ENCODE assay signal across 14 mouse cellular contexts in the genomic region with DNA sequence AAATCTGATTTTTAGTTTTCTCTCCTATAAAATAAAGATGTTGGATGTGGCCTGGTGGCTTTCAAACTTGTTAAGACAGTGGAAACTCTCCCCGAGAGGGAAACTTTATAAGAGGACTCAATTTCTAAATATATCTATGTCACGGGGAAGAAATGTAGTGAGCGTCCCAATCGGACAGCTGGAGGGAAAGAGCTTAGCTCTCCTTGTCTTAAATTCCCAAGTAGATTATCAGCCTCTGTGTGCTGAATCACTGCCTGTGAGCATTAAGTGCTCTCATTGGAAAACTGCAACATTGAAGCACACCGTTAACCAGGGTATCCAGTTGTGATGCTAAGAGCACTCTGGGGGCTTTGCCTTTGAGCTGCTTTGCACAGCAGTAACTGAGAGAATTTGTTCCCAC. TPM values are rescaled to one million over a fixed set of nuclear protein-coding genes. Genes with fewer than 3 reads are reported as not detected.
DNase-seq lines count a peak whose midpoint lies in the region; ATAC-seq lines count a peak whose summit lies in the region.
"Had no signal": no experiment of that assay in that cellular context is flagged by ENCODE, and none has a peak within 500 bp of the region (broad histone marks: within the 10 kb centered on the region; RNA-seq: fewer than 3 reads in every experiment).

No protein-coding gene starts in this region.

- DNase-seq in forebrain, embryonic 10.5 days (ENCODE audit: extremely low spot score, low spot score), result no peak
- peak; percentile 18 for DNase-seq in brain, adult 2 months (ENCODE audit: low read depth, low spot score)
- no peak for DNase-seq in kidney, postnatal 14 days
- no peak for DNase-seq in cerebellum, postnatal 25 days
- DNase-seq: layer of hippocampus, adult 9-11 months; lung, postnatal 14 days; right cerebral cortex, adult 18-20 months had no signal

- peaks cover 32% of the 10 kb centered on the region for H3K4me1 ChIP-seq in forebrain, embryonic 15.5 days
- H3K4me1 ChIP-seq in forebrain, embryonic 10.5 days, result peaks cover 48% of the 10 kb centered on the region
- H3K4me1 ChIP-seq in hindbrain, embryonic 13.5 days (replicated peaks), result peaks cover 52% of the 10 kb centered on the region
- H3K4me1 ChIP-seq in hindbrain, embryonic 12.5 days, result peaks cover 34% of the 10 kb centered on the region
- peaks cover 36% of the 10 kb centered on the region for H3K4me1 ChIP-seq in limb, embryonic 15.5 days

- 45% methylated on average over 5 of the region's 5 CpGs for WGBS in forebrain, embryonic 15.5 days
- 67% methylated on average over 5 of the region's 5 CpGs for WGBS in forebrain, embryonic 10.5 days
- WGBS in hindbrain, embryonic 13.5 days, result 82% methylated on average over 5 of the region's 5 CpGs
- 86% methylated on average over 5 of the region's 5 CpGs for WGBS in hindbrain, embryonic 12.5 days
- 35% methylated on average over 5 of the region's 5 CpGs for WGBS in limb, embryonic 15.5 days

- H3K9ac ChIP-seq in forebrain, embryonic 15.5 days (replicated peaks), result no peak overlapping the region
- H3K9ac ChIP-seq in hindbrain, embryonic 13.5 days, result no peak overlapping the region
- no peak overlapping the region for H3K9ac ChIP-seq in hindbrain, embryonic 12.5 days
- H3K9ac ChIP-seq in limb, embryonic 15.5 days, result no peak overlapping the region
- H3K9ac ChIP-seq: liver, embryonic 14.5 days; midbrain, embryonic 12.5 days had no signal

- no peak overlapping the region for H3K4me2 ChIP-seq in forebrain, embryonic 15.5 days (replicated peaks)
- H3K4me2 ChIP-seq in hindbrain, embryonic 13.5 days, result no peak overlapping the region
- H3K4me2 ChIP-seq in hindbrain, embryonic 12.5 days (replicated peaks), result no peak overlapping the region
- no peak overlapping the region for H3K4me2 ChIP-seq in limb, embryonic 15.5 days
- H3K4me2 ChIP-seq: midbrain, embryonic 12.5 days had no signal

- H3K27me3 ChIP-seq in forebrain, embryonic 15.5 days, result no peaks in the 10 kb centered on the region
- H3K27me3 ChIP-seq in forebrain, embryonic 10.5 days (ENCODE audit: poor library complexity, severe bottlenecking), result peaks cover 59% of the 10 kb centered on the region
- no peaks in the 10 kb centered on the region for H3K27me3 ChIP-seq in hindbrain, embryonic 13.5 days
- no peaks in the 10 kb centered on the region for H3K27me3 ChIP-seq in hindbrain, embryonic 12.5 days
- no peaks in the 10 kb centered on the region for H3K27me3 ChIP-seq in limb, embryonic 15.5 days
- H3K27me3 ChIP-seq: midbrain, embryonic 12.5 days had no signal

- H3K36me3 ChIP-seq in forebrain, embryonic 15.5 days, result no peaks in the 10 kb centered on the region
- no peaks in the 10 kb centered on the region for H3K36me3 ChIP-seq in forebrain, embryonic 10.5 days (replicated peaks)
- no peaks in the 10 kb centered on the region for H3K36me3 ChIP-seq in hindbrain, embryonic 13.5 days
- no peaks in the 10 kb centered on the region for H3K36me3 ChIP-seq in hindbrain, embryonic 12.5 days
- H3K36me3 ChIP-seq in limb, embryonic 15.5 days, result no peaks in the 10 kb centered on the region
- H3K36me3 ChIP-seq: midbrain, embryonic 12.5 days had no signal

- H3K27ac ChIP-seq in forebrain, embryonic 15.5 days (replicated peaks), result peak overlapping the region; percentile 46; the same call in 1 of the 2 replicates
- no peak overlapping the region for H3K27ac ChIP-seq in forebrain, embryonic 10.5 days
- H3K27ac ChIP-seq in hindbrain, embryonic 13.5 days, result 0 out of 2 replicates have a peak overlapping the region, but pooled peaks have one; percentile 44
- no peak overlapping the region for H3K27ac ChIP-seq in hindbrain, embryonic 12.5 days
- H3K27ac ChIP-seq in limb, embryonic 15.5 days, result peak overlapping the region; percentile 73
- H3K27ac ChIP-seq: kidney, postnatal 0 days; liver, embryonic 14.5 days; midbrain, embryonic 12.5 days had no signal

- no peaks in the 10 kb centered on the region for H3K9me3 ChIP-seq in forebrain, embryonic 15.5 days
- H3K9me3 ChIP-seq in forebrain, embryonic 10.5 days, result no peaks in the 10 kb centered on the region
- no peaks in the 10 kb centered on the region for H3K9me3 ChIP-seq in hindbrain, embryonic 13.5 days
- 0 out of 2 replicates have a peak, but pooled peaks cover 4% of the 10 kb centered on the region for H3K9me3 ChIP-seq in hindbrain, embryonic 12.5 days (replicated peaks)
- no peaks in the 10 kb centered on the region for H3K9me3 ChIP-seq in limb, embryonic 15.5 days
- H3K9me3 ChIP-seq: midbrain, embryonic 12.5 days had no signal

- H3K4me3 ChIP-seq in forebrain, embryonic 15.5 days, result no peak overlapping the region
- H3K4me3 ChIP-seq in forebrain, embryonic 10.5 days, result no peak overlapping the region
- H3K4me3 ChIP-seq in hindbrain, embryonic 13.5 days, result no peak overlapping the region
- H3K4me3 ChIP-seq in hindbrain, embryonic 12.5 days, result no peak overlapping the region
- no peak overlapping the region for H3K4me3 ChIP-seq in limb, embryonic 15.5 days
- H3K4me3 ChIP-seq: midbrain, embryonic 12.5 days had no signal

- no peak for ATAC-seq in forebrain, embryonic 15.5 days (replicated peaks)
- ATAC-seq in hindbrain, embryonic 13.5 days (ENCODE audit: low FRiP score), result no peak
- no peak for ATAC-seq in hindbrain, embryonic 12.5 days (ENCODE audit: low FRiP score)
- ATAC-seq in limb, embryonic 15.5 days (ENCODE audit: insufficient number of reproducible peaks, low FRiP score, low TSS enrichment, low read depth), result no peak

RNA-seq across cellular contexts. Expression of a gene that starts 30.8 kb away (rescaled TPM):
- 42.8 and 50.9 TPM in 2 replicates for polyA plus RNA-seq in forebrain, embryonic 15.5 days (2015; fragmentation: Nextera tagmentation; extraction: Ambion mirVana)
- polyA plus RNA-seq in forebrain, embryonic 10.5 days (2016; fragmentation: Nextera tagmentation; extraction: Ambion mirVana), result 13.6 and 15.6 TPM in 2 replicates
- polyA plus RNA-seq in hindbrain, embryonic 13.5 days (2015; fragmentation: Nextera tagmentation; extraction: Ambion mirVana), result 35.1 TPM in 2 replicates
- polyA plus RNA-seq in hindbrain, embryonic 12.5 days (2016; fragmentation: Nextera tagmentation; extraction: Ambion mirVana), result 34.4 and 35.3 TPM in 2 replicates
- polyA plus RNA-seq in limb, embryonic 15.5 days (2015; fragmentation: Nextera tagmentation; extraction: Ambion mirVana), result 14.0 and 14.1 TPM in 2 replicates

Comparison
In these comparisons a context has a peak if more than half of its experiments do, and no peak if none do; other contexts are left out.
1. H3K27ac ChIP-seq: peak in forebrain, embryonic 15.5 days (single experiment), hindbrain, embryonic 13.5 days (single experiment) and limb, embryonic 15.5 days (single experiment); none in forebrain, embryonic 10.5 days (single experiment) and hindbrain, embryonic 12.5 days (single experiment).